Mouse (Mus musculus): ENCODE measurements at regions not wholly inside any gene's neighbourhood (a gene's known extent, or its start where the extent isn't known, plus 50 kb on each side); places are given as distances from the start of the nearest gene placed in this dataset.

- in situ Hi-C loops (cut with MseI, MboI): no loop called here
Measured at GRCm38 (mm10) chr16:86388128-86388527, 486.5 kb upstream of the Adamts5 start.

- in situ Hi-C loops (cut with MseI, MboI): no loop called here
Measured at GRCm38 (mm10) chr16:86377991-86378390, 476.4 kb upstream of the Adamts5 start.

- in situ Hi-C loops (cut with MseI, MboI): no loop called here
Measured at GRCm38 (mm10) chr16:86371652-86372051, 470.0 kb upstream of the Adamts5 start.

- in situ Hi-C loops (cut with MseI, MboI): no loop called here
Measured at GRCm38 (mm10) chr16:86368449-86368848, 466.8 kb upstream of the Adamts5 start.

- in situ Hi-C loops (cut with MseI, MboI): no loop called here
Measured at GRCm38 (mm10) chr16:86366197-86366596, 464.6 kb upstream of the Adamts5 start.

- in situ Hi-C loops (cut with MseI, MboI): no loop called here
Measured at GRCm38 (mm10) chr16:86361099-86361498, 459.5 kb upstream of the Adamts5 start.

- in situ Hi-C loops (cut with MseI, MboI): no loop called here
Measured at GRCm38 (mm10) chr16:86355036-86355435, 453.4 kb upstream of the Adamts5 start.

- in situ Hi-C loops (cut with MseI, MboI): no loop called here
Measured at GRCm38 (mm10) chr16:86347753-86348152, 446.1 kb upstream of the Adamts5 start.

GRCm38 (mm10) chr16:86346916-86347315 is 445.3 kb upstream of the Adamts5 start:
- in situ Hi-C loops (cut with MseI, MboI): no loop called here

- in situ Hi-C loops (cut with MseI, MboI): no loop called here
Measured at GRCm38 (mm10) chr16:86340311-86340710, 438.7 kb upstream of the Adamts5 start.

- in situ Hi-C loops (cut with MseI, MboI): no loop called here
Measured at GRCm38 (mm10) chr16:86325406-86325805, 423.8 kb upstream of the Adamts5 start.

GRCm38 (mm10) chr16:86318898-86319297 is 417.3 kb upstream of the Adamts5 start:
- in situ Hi-C loops (cut with MseI, MboI): no loop called here

GRCm38 (mm10) chr16:86309696-86310095 is 408.1 kb upstream of the Adamts5 start:
- in situ Hi-C loops (cut with MseI, MboI): loop anchor here (10.0 kb wide), 1 partner anchor 505 kb away; the partner anchor contains the start of gene Adamts1 (in 2 of the 2)

GRCm38 (mm10) chr16:86303869-86304268 is 402.2 kb upstream of the Adamts5 start:
- in situ Hi-C loops (cut with MseI, MboI): loop anchor here (10.0 kb wide), 1 partner anchor 499 kb away; the partner anchor contains the start of gene Adamts1 (in 2 of the 2)

GRCm38 (mm10) chr16:86302451-86303145 is 401.0 kb upstream of the Adamts5 start:
- in situ Hi-C loops (cut with MseI, MboI): loop anchor here (10.0 kb wide), 1 partner anchor 498 kb away; the partner anchor contains the start of gene Adamts1 (in 2 of the 2)

- in situ Hi-C loops (cut with MseI, MboI): no loop called here
Measured at GRCm38 (mm10) chr16:86294436-86294835, 392.8 kb upstream of the Adamts5 start.

- in situ Hi-C loops (cut with MseI, MboI): no loop called here
Measured at GRCm38 (mm10) chr16:86281326-86281725, 379.7 kb upstream of the Adamts5 start.

GRCm38 (mm10) chr16:86277031-86277430 is 375.4 kb upstream of the Adamts5 start:
- in situ Hi-C loops (cut with MseI, MboI): no loop called here

- in situ Hi-C loops (cut with MseI, MboI): no loop called here
Measured at GRCm38 (mm10) chr16:86261612-86262011, 360.0 kb upstream of the Adamts5 start.

- in situ Hi-C loops (cut with MseI, MboI): no loop called here
Measured at GRCm38 (mm10) chr16:86252630-86253029, 351.0 kb upstream of the Adamts5 start.

GRCm38 (mm10) chr16:86250021-86250420 is 348.4 kb upstream of the Adamts5 start:
- in situ Hi-C loops (cut with MseI, MboI): no loop called here

GRCm38 (mm10) chr16:86244191-86244590 is 342.6 kb upstream of the Adamts5 start:
- in situ Hi-C loops (cut with MseI, MboI): no loop called here

- in situ Hi-C loops (cut with MseI, MboI): no loop called here
Measured at GRCm38 (mm10) chr16:86242766-86243510, 341.3 kb upstream of the Adamts5 start.
